Mouse (Mus musculus) neural tube, embryonic 15.5 days (tissue): ENCODE data around the gene Glb1. TPM values are rescaled to one million over a fixed set of nuclear protein-coding genes. Genes with fewer than 3 reads are reported as not detected.
"Not testable (repeated sequence)": the region's sequence is repeated elsewhere in the genome, so short reads cannot be mapped to it uniquely, and the experiment has no call there.

Experiments
- ATAC-seq: fragments of 200-750 bp; cut with Nextera tagmentation; 2 replicates; pipeline ENCODE4 v1.8.0; 2017; ENCODE audit warnings: mild to moderate bottlenecking, moderate TSS enrichment, moderate library complexity; ENCODE audit not compliant: low FRiP score
- H3K27ac ChIP-seq: fragments of 300-500 bp; sonication (generic); replicated peaks from 2 replicates; pipeline ENCODE4 v1.5.1; 2015; ENCODE audit warnings: mild to moderate bottlenecking, inconsistent platforms
- H3K27me3 ChIP-seq: fragments of 300-500 bp; sonication (generic); replicated peaks from 2 replicates; pipeline ENCODE4 v1.6.1; 2015; ENCODE audit warnings: inconsistent platforms
- H3K36me3 ChIP-seq: fragments of 300-500 bp; sonication (generic); 2 replicates; pipeline ENCODE4 v1.6.1; 2015; ENCODE audit warnings: inconsistent platforms
- H3K4me1 ChIP-seq: fragments of 300-500 bp; sonication (generic); 2 replicates; pipeline ENCODE4 v1.6.1; 2015; ENCODE audit warnings: inconsistent platforms
- H3K4me2 ChIP-seq: fragments of 300-500 bp; sonication (generic); 2 replicates; pipeline ENCODE4 v1.6.1; 2015; ENCODE audit warnings: inconsistent platforms, mild to moderate bottlenecking, moderate library complexity
- H3K4me3 ChIP-seq: fragments of 300-500 bp; sonication (generic); replicated peaks from 2 replicates; pipeline ENCODE4 v1.5.1; 2015; ENCODE audit warnings: mild to moderate bottlenecking, inconsistent platforms
- H3K9ac ChIP-seq: fragments of 300-500 bp; sonication (generic); replicated peaks from 2 replicates; pipeline ENCODE4 v1.6.1; 2015; ENCODE audit warnings: mild to moderate bottlenecking, inconsistent platforms
- H3K9me3 ChIP-seq: fragments of 300-500 bp; sonication (generic); replicated peaks from 2 replicates; pipeline ENCODE4 v1.6.1; 2016; ENCODE audit warnings: inconsistent platforms
- WGBS: fragments of 180-500 bp; shearing (Covaris S2); methylation state at CpG from one replicate; pipeline ENCODE4 v1.1.7; 2015; ENCODE audit warnings: mixed read lengths; 5-methylcytosine and 5-hydroxymethylcytosine counted together
- polyA plus RNA-seq: library from polyadenylated mRNA; unstranded; fragments of >200 nt; fragmentation: Nextera tagmentation; extraction: Ambion mirVana; gene quantifications from 2 replicates; pipeline ENCODE4 v1.2.1, GENCODE M21; 2015

Glb1 gene
- 30.9 and 38.2 TPM in 2 replicates for polyA plus RNA-seq

DNA sequence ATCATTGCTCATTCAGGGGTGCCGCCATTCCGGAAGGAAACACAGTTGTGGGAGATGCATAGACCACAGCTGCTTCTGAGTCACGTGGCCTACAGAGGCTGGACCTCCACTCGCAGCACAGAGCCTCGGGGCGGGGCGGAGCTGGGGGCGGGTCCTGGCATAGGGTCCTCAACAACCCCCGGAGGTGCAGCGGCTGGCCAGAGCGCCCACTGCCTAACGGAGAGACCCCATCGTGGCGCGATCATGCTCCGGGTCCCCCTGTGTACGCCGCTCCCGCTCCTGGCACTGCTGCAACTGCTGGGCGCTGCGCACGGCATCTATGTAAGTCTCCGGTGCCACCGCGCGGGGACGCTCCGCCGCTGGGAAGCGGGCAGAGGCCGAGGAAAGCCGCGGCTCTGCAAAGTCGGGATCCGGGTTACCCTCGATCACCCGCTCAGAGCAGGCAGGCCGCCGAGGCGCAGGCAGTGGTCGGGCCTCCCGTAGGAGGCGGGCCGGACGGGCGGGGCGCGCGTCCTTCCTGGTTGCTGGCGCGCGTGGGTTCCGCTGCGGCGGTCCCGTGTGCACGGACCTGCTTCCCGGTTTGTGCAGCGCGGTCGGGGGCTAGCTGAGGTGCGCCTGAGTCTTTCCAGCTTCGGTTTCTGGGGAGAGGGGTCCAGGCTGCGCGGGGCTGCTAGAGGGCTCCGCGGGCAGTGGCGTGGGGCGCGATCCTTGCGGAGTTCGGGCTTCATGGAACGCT lies at the start of gene Glb1, which contains the start of gene Tmppe:
Glb1 (plus strand) TSS at position 128 of the 736 bp plus-strand sequence.
Tmppe (plus strand) TSS at position 157 of the 736 bp plus-strand sequence.
- H3K27ac ChIP-seq: peak within 1 kb of the TSS; percentile 92
- H3K9me3 ChIP-seq: no peaks in the 10 kb centered on the region
- H3K9ac ChIP-seq: peak within 1 kb of the TSS; percentile 77
- H3K4me1 ChIP-seq: peaks cover 17% of the 10 kb centered on the region
- WGBS: under 1% methylated on average over 65 of the region's 73 CpGs
- peak within 1 kb of the TSS; percentile 76 for H3K4me2 ChIP-seq
- peak within 1 kb of the TSS; percentile 70 for H3K4me3 ChIP-seq
- ATAC-seq: peak; percentile 98
- no peaks in the 10 kb centered on the region for H3K27me3 ChIP-seq
- peaks cover 22% of the 10 kb centered on the region for H3K36me3 ChIP-seq

DNA sequence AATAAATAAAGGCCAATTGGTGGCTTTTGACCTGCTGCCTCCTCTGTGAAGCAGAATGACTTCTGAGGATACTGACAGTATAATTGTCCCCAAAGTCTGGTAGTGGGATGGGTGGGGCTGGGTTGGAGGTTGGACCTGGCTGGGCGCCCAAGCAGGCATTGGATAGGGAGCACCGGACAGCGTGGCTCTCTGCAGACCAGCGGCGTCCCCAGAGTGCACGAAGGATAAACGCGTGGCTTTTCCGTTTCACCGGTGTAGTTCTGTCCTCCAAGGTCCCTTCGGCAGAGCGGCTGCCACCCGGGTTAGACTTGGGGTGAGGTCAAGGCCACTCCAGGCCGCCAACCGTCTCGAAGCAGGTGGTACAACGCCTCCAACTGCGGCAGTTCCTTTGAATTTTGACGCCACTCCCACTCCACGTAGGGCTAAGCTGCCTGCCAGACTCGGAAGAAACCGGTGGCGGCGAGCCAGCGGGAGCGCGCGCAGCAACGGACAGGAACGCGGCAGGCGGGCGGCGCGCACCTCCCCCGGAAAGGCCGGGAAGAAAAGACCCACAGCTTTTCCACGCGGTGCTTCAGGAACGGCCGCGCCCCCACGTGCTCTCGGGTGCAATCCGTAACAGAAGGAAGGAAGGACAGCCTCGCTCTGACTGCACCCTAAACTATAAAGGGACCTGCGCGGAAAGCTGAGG lies 32.9 kb upstream of the Glb1 start:
- ATAC-seq: peak; percentile 86
- Histone ChIP-seq H3K9ac (peak overlapping the region; percentile 59), H3K27me3 (0 out of 2 replicates have a peak, but pooled peaks cover 4% of the 10 kb centered on the region), H3K4me3 (peak overlapping the region; percentile 52), H3K4me1 (peaks cover 9% of the 10 kb centered on the region), H3K36me3 (no peaks in the 10 kb centered on the region), H3K9me3 (no peaks in the 10 kb centered on the region), H3K4me2 (peak overlapping the region; percentile 84), H3K27ac (peak overlapping the region; percentile 60; the same call in 1 of the 2 replicates)
- under 1% methylated on average over 44 of the region's 48 CpGs for WGBS

DNA sequence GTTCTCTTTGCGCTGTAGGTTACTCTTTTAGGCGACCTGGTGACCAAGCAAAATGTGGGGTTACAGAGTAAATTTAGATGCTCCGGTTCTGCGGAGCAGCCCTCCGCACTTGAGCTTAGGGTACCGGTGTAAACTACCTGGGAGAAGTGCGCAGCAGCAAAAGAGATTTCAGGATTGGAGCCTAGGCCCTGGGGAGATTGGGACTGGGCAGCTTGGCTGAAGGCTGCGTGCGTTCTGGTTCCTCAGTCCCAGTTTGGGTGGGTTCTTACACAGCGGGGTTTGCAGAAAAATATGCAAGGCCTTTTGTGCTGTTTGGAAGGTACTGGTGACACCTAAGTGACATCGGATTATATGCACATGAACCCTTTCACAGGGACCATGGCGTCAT lies 32.4 kb upstream of the Glb1 start:
- H3K36me3 ChIP-seq: no peaks in the 10 kb centered on the region; the same call in 1 of the 2 replicates
- peak overlapping the region; percentile 84 for H3K4me2 ChIP-seq
- H3K4me1 ChIP-seq: peaks cover 9% of the 10 kb centered on the region
- H3K9ac ChIP-seq: peak overlapping the region; percentile 59
- no peaks in the 10 kb centered on the region for H3K9me3 ChIP-seq
- ATAC-seq: peak; percentile 61; the same call in 1 of the 2 replicates
- WGBS: 14% methylated on average over 12 of the region's 12 CpGs
- peak overlapping the region; percentile 52 for H3K4me3 ChIP-seq
- H3K27ac ChIP-seq: peak overlapping the region; percentile 60; the same call in 1 of the 2 replicates
- H3K27me3 ChIP-seq: 0 out of 2 replicates have a peak, but pooled peaks cover 4% of the 10 kb centered on the region

DNA sequence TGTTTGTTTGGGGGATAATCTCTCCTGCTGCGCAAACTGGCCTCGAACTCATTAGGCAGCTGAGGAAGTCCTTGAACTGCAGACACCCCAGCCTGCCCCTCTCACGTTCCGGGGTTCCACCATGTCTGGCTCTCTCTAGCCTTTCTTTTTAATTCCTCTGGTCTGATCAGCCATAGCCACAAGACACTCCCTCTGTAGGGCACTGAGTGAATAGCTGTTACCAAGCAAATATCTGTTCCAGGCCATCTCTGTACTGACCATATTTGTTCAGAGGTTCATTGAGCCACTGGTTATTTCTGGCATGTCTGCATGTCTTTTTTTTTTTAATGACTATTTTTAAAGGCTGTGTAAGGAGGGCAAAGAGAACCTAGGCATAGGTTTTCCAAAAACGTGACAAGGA lies 31.5 kb upstream of the Glb1 start:
- not testable (repeated sequence) for H3K4me3 ChIP-seq, H3K27ac ChIP-seq, H3K36me3 ChIP-seq, ATAC-seq, H3K9ac ChIP-seq, H3K4me1 ChIP-seq, H3K9me3 ChIP-seq, H3K4me2 ChIP-seq, H3K27me3 ChIP-seq
- 65% methylated on average over 5 of the region's 5 CpGs for WGBS

DNA sequence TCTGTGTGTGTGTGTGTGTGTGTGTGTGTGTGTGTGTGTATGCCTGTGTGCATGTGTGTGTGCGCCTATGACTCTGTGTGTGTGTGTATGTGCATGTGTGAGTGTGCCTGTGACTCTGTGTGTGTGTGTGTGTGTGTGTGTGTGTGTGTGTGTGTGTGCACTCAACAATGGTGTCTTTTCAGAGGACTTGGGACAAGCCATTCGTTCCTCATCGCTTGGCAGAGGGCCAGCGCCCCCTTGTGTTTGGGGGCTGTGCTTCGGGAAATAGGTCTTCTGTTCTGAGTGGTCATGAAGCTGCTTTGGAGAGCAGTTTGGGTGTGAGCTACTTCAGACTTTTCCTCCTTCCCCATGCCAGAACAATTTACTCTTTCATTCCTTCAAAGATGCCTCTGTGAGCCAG lies 29.2 kb upstream of the Glb1 start:
- ATAC-seq, H3K4me2 ChIP-seq, H3K36me3 ChIP-seq, H3K9me3 ChIP-seq, H3K4me3 ChIP-seq, H3K4me1 ChIP-seq, H3K27me3 ChIP-seq, H3K27ac ChIP-seq, H3K9ac ChIP-seq: not testable (repeated sequence)
- WGBS: 23% methylated on average over 5 of the region's 5 CpGs

DNA sequence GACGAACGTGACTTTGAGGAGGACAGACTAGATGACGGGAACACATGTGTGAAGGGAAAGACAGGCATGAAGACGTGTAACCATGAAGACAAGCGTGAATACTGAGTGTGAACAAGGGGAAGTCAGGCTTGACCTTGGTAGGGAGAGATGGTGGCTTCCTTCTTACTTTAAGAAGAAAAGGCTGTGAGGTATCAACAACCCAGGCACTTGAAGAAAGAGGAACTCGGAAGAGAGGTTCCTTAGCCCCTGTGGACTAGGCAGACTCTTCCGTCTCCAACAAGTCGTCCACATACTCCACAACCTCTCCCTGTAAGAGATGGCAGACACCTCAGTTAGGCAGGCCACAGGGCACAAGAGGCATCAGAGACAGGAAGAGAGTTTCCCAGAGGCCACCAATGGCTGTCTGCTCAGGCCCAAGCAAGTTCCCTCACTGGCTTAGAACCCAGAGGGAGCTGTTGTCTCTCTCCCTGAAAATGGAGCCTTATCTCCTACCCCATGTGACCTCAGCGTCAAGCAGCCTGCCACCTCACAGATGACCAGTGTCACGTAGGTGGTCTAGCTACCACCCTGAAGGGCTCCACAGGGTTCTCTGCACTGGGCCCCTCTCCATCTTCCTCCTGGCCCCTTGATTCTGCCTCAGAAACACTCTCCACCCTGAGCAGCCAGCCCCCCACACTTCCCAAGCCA lies 25.5 kb upstream of the Glb1 start:
- Histone ChIP-seq H3K9ac (no peak overlapping the region), H3K4me2 (no peak overlapping the region), H3K4me1 (no peaks in the 10 kb centered on the region), H3K9me3 (no peaks in the 10 kb centered on the region), H3K27me3 (no peaks in the 10 kb centered on the region), H3K4me3 (no peak overlapping the region), H3K27ac (no peak overlapping the region), H3K36me3 (peaks cover 7% of the 10 kb centered on the region; the same call in 1 of the 2 replicates)
- no peak for ATAC-seq
- 92% methylated on average over 10 of the region's 10 CpGs for WGBS

DNA sequence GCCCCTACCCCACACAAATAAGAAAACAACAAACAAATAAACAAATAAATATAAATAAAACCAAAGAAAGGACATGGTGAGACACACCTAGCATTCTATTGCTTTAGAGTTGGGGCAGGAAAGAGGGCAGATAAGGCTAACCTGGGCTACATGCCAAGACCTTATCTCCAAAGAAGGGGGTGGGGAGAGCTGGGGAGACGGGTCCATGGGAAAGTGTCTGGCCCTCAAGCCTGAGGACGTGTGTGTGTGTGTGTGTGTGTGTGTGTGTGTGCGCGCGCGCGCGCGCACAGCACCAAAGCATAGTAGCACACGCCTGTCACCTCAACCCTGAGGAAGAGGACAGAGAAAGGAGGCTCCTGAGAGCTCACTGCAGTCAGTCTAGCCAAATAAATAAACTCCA lies 23.7 kb upstream of the Glb1 start:
- no peak for ATAC-seq
- no peak overlapping the region for H3K27ac ChIP-seq
- H3K9ac ChIP-seq: no peak overlapping the region
- peaks cover 7% of the 10 kb centered on the region; the same call in 1 of the 2 replicates for H3K36me3 ChIP-seq
- 94% methylated on average over 10 of the region's 10 CpGs for whole genome bisulfite sequencing
- H3K4me1 ChIP-seq: no peaks in the 10 kb centered on the region
- H3K4me2 ChIP-seq: no peak overlapping the region
- no peaks in the 10 kb centered on the region for H3K27me3 ChIP-seq
- H3K4me3 ChIP-seq: no peak overlapping the region
- no peaks in the 10 kb centered on the region for H3K9me3 ChIP-seq

DNA sequence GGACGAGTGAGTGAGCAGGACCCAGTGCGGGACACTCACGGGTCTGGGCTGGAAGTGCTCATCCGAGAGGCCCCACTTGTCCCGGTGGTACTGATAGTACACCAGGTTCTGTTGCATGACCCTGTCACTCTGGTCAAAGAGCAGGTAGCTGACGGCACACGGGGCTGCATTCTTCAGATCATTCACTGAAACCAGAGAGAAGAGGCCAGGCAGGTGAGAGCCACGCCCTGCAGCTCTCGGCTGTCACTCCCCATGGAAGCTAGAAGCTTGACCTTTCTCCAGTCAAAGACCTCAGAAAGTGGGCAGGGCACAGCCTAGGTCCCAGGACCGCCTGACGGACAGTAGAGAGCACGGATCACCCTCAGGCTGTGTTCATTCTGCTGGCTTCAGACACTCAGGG lies 21.0 kb upstream of the Glb1 start:
- no peak overlapping the region for H3K27ac ChIP-seq
- ATAC-seq: no peak
- no peak overlapping the region for H3K4me3 ChIP-seq
- H3K27me3 ChIP-seq: no peaks in the 10 kb centered on the region
- no peak overlapping the region for H3K9ac ChIP-seq
- H3K4me2 ChIP-seq: no peak overlapping the region
- 88% methylated on average over 12 of the region's 12 CpGs for WGBS
- no peaks in the 10 kb centered on the region for H3K9me3 ChIP-seq
- 0 out of 2 replicates have a peak, but pooled peaks cover 7% of the 10 kb centered on the region for H3K36me3 ChIP-seq
- no peaks in the 10 kb centered on the region for H3K4me1 ChIP-seq

DNA sequence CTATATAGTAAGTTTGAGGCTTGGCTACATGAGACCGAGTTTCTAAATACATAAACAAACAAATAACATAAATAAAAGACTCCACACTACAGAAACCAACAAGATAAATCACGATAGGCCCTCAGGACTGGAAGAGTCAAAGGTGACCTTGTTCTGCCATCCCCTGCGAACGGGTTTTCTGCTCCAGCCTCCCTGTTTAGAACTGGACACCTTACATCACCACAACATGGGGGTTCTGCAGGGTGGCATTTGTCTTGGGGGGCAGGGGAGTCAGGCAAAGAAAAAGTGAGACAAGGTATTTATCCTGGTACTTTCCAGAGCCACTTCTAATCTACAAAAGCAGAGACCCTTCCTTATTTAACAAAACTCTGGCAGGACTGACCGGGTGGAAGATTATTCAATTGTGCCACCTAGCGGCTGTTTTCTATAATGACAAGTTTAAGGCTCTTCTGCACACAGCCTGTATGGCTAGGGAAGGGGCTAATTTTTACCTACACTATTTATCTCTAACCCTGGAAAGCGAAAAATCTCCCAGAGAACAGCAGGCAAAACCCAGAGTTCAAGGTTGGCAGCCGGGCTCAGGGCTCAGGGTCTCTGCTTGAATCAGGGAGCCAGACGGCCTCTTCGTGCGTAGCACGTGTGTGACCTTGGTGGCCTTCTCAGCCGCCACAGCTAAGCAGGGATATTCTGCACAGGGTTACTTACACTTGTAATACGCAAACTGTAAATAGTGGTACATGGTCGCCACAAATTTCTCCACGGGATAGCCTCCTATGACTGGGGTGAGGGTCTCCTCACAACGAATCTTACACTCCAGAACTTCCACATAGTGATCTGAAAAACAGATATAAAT lies 19.8 kb upstream of the Glb1 start:
- Histone ChIP-seq H3K27me3 (no peaks in the 10 kb centered on the region), H3K4me1 (no peaks in the 10 kb centered on the region), H3K27ac (no peak overlapping the region), H3K4me2 (no peak overlapping the region), H3K9me3 (no peaks in the 10 kb centered on the region), H3K9ac (no peak overlapping the region), H3K4me3 (no peak overlapping the region), H3K36me3 (0 out of 2 replicates have a peak, but pooled peaks cover 7% of the 10 kb centered on the region)
- WGBS: 69% methylated on average over 17 of the region's 17 CpGs
- ATAC-seq: no peak

DNA sequence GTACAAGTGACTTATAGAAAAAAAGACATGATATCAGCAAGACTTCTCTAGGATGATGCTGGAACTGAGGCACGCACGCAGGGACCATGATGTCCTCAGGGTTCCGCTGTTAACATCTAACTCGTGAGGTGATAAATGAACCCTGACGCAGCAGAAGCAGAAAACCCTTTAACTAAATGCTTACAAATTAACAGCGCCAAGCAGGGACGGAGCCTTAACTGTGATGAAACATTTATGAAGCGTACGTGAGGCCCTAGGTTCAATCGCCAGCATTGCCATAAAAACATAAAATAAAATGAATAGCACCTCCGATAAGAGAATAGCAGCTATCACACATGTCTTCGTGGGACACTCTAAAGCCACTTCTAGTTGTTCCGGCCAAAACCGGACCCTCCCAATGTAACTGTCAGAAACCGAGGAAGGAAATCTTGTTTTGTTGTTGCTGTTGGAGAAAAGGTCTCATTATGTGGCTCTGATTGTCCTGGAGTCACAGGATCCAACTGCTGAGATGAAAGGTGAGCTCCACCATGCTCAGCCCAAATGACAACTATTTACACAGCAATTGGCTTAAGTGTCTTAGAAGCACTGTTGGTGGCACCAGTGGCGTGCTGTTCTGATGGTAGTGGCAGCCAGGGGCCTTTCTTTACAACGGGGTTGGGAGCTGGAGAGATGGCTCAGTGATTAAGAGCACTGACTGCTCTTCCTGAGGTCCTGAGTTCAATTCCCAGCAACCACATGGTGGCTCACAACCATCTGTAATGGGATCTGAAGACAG lies 17.8 kb upstream of the Glb1 start:
- Histone ChIP-seq H3K9me3 (no peaks in the 10 kb centered on the region), H3K4me2 (no peak overlapping the region), H3K4me1 (no peaks in the 10 kb centered on the region), H3K27me3 (no peaks in the 10 kb centered on the region), H3K27ac (no peak overlapping the region), H3K9ac (no peak overlapping the region), H3K4me3 (no peak overlapping the region), H3K36me3 (0 out of 2 replicates have a peak, but pooled peaks cover 7% of the 10 kb centered on the region)
- WGBS: 44% methylated on average over 17 of the region's 17 CpGs
- no peak for ATAC-seq
